Mouse (Mus musculus): Measurements from ENCODE around the gene Clcn1. TPM values are rescaled to one million over a fixed set of nuclear protein-coding genes. Genes with fewer than 3 reads are reported as not detected.

Gene Clcn1
- total RNA-seq (2015; ENCODE audit: low replicate concordance) (1.3 TPM in 1 of 2 replicates, not detected in the other), total RNA-seq (2017; ENCODE audit: low replicate concordance) (0.38 TPM in 1 of 2 replicates, not detected in the other)

- ATAC-seq (replicated peaks; ENCODE audit: low FRiP score, poor library complexity, severe bottlenecking): no peak
Measured at GRCm38 (mm10) chr6:42286448-42286847, at the start of gene Clcn1. Gene Clcn1, plus strand, starts transcription at chr6:42286685.

- ATAC-seq (replicated peaks; ENCODE audit: low FRiP score, poor library complexity, severe bottlenecking): no peak
Measured at GRCm38 (mm10) chr6:42237276-42237805, 49.1 kb upstream of the Clcn1 start.

GRCm38 (mm10) chr6:42241311-42242045 lies 45.0 kb upstream of the Clcn1 start:
- no peak for ATAC-seq (replicated peaks; ENCODE audit: low FRiP score, poor library complexity, severe bottlenecking)

- peak; percentile 99 for ATAC-seq (replicated peaks; ENCODE audit: low FRiP score, poor library complexity, severe bottlenecking)
Measured at GRCm38 (mm10) chr6:42245711-42246353, 40.7 kb upstream of the Clcn1 start, which contains the start of gene Gstk1. Gene Gstk1, plus strand, starts transcription at chr6:42245935.

- ATAC-seq (replicated peaks; ENCODE audit: low FRiP score, poor library complexity, severe bottlenecking): no peak
Measured at GRCm38 (mm10) chr6:42247173-42247572, 39.3 kb upstream of the Clcn1 start.

- no peak for ATAC-seq (replicated peaks; ENCODE audit: low FRiP score, poor library complexity, severe bottlenecking)
Measured at GRCm38 (mm10) chr6:42247981-42248380, 38.5 kb upstream of the Clcn1 start.

GRCm38 (mm10) chr6:42251791-42252190 lies 34.7 kb upstream of the Clcn1 start:
- no peak for ATAC-seq (replicated peaks; ENCODE audit: low FRiP score, poor library complexity, severe bottlenecking)

- ATAC-seq (replicated peaks; ENCODE audit: low FRiP score, poor library complexity, severe bottlenecking): no peak
Measured at GRCm38 (mm10) chr6:42253103-42253502, 33.4 kb upstream of the Clcn1 start.

- ATAC-seq (replicated peaks; ENCODE audit: low FRiP score, poor library complexity, severe bottlenecking): peak; percentile 85
Measured at GRCm38 (mm10) chr6:42257303-42257863, 29.1 kb upstream of the Clcn1 start.

- ATAC-seq (replicated peaks; ENCODE audit: low FRiP score, poor library complexity, severe bottlenecking): no peak
Measured at GRCm38 (mm10) chr6:42260430-42260829, 26.1 kb upstream of the Clcn1 start.

- ATAC-seq (replicated peaks; ENCODE audit: low FRiP score, poor library complexity, severe bottlenecking): no peak
Measured at GRCm38 (mm10) chr6:42261524-42262170, 24.8 kb upstream of the Clcn1 start, which contains the start of gene Tmem139. Gene Tmem139, plus strand, starts transcription at chr6:42261970.

GRCm38 (mm10) chr6:42264626-42265312 lies 21.7 kb upstream of the Clcn1 start, which contains the start of gene Casp2:
Gene Casp2, plus strand, starts transcription at chr6:42264985.
- ATAC-seq (replicated peaks; ENCODE audit: low FRiP score, poor library complexity, severe bottlenecking): peak; percentile 93

GRCm38 (mm10) chr6:42265391-42266330 lies 20.8 kb upstream of the Clcn1 start:
- peak; percentile 52 for ATAC-seq (replicated peaks; ENCODE audit: low FRiP score, poor library complexity, severe bottlenecking)

GRCm38 (mm10) chr6:42270817-42271216 lies 15.7 kb upstream of the Clcn1 start:
- ATAC-seq (replicated peaks; ENCODE audit: low FRiP score, poor library complexity, severe bottlenecking): no peak

GRCm38 (mm10) chr6:42276151-42276550 lies 10.3 kb upstream of the Clcn1 start:
- no peak for ATAC-seq (replicated peaks; ENCODE audit: low FRiP score, poor library complexity, severe bottlenecking)

- no peak for ATAC-seq (replicated peaks; ENCODE audit: low FRiP score, poor library complexity, severe bottlenecking)
Measured at GRCm38 (mm10) chr6:42282865-42283528, 3.5 kb upstream of the Clcn1 start.

GRCm38 (mm10) chr6:42287562-42287961 lies 1.1 kb downstream of the Clcn1 start:
- ATAC-seq (replicated peaks; ENCODE audit: low FRiP score, poor library complexity, severe bottlenecking): no peak

GRCm38 (mm10) chr6:42293327-42293726 lies 6.8 kb downstream of the Clcn1 start:
- ATAC-seq (replicated peaks; ENCODE audit: low FRiP score, poor library complexity, severe bottlenecking): no peak
